Comparison of ENCODE assay signal across 8 mouse cellular contexts in genomic region chr13:9276856-9277620, GRCm38 (mm10). TPM values are rescaled to one million over a fixed set of nuclear protein-coding genes. Genes with fewer than 3 reads are reported as not detected.
DNase-seq lines count a peak whose midpoint lies in the region; ATAC-seq lines count a peak whose summit lies in the region.

No protein-coding gene starts in this region.

- H3K27me3 ChIP-seq in forebrain, embryonic 15.5 days, result no peaks in the 10 kb centered on the region

- intact Hi-C loops in heart, postnatal 25 days (cut with DNase I), result loop anchor here (2.0 to 10.0 kb wide), 6 partner anchors 35 to 488 kb away; partner anchors contain the start of genes Larp4b and Zmynd11

- H3K4me2 ChIP-seq in forebrain, embryonic 15.5 days (replicated peaks), result peak overlapping the region; percentile 68

- H3K9me3 ChIP-seq in forebrain, embryonic 15.5 days, result no peaks in the 10 kb centered on the region

- H3K4me3 ChIP-seq in forebrain, embryonic 15.5 days, result peak overlapping the region; percentile 68

- WGBS in forebrain, embryonic 15.5 days, result under 1% methylated on average over 70 of the region's 75 CpGs

- peak overlapping the region; percentile 98 for H3K9ac ChIP-seq in forebrain, embryonic 15.5 days (replicated peaks)

- H3K36me3 ChIP-seq in forebrain, embryonic 15.5 days, result no peaks in the 10 kb centered on the region

- peaks cover 36% of the 10 kb centered on the region for H3K4me1 ChIP-seq in forebrain, embryonic 15.5 days

- peak overlapping the region; percentile 100 for H3K27ac ChIP-seq in forebrain, embryonic 15.5 days (replicated peaks)

- peak; percentile 83 for ATAC-seq in forebrain, embryonic 15.5 days (replicated peaks)
- ATAC-seq in erythroid progenitor cell, adult 5-6 weeks (replicated peaks; ENCODE audit: low FRiP score, poor library complexity, severe bottlenecking), result no peak

- peak; percentile 68 for DNase-seq in MN1 (ENCODE audit: low spot score)
- peak; percentile 40 for DNase-seq in brain, embryonic 18.5 days (ENCODE audit: low read depth, low spot score)
- DNase-seq in heart, postnatal 25 days (ENCODE audit: low spot score), result peak; percentile 4
- DNase-seq in left cerebral cortex, adult 11 months (ENCODE audit: low spot score), result peak; percentile 24
- peak; percentile 34 for DNase-seq in lung, postnatal 36 days
- peak; percentile 11 for DNase-seq in retina, postnatal 7 days (ENCODE audit: low read depth, low spot score)

RNA-seq across cellular contexts. Expression of gene Dip2c, which starts 0.7 kb away (rescaled TPM):
- 12.5 and 13.0 TPM in 2 replicates for polyA plus RNA-seq in forebrain, embryonic 15.5 days (2015; fragmentation: Nextera tagmentation; extraction: Ambion mirVana)
- total RNA-seq in heart, postnatal 25 days (2021), result 10 to 100 TPM; 41.8 to 46.0 TPM
- 0.72 and 0.84 TPM in 2 replicates for total RNA-seq in erythroid progenitor cell, adult 5-6 weeks (2015; ENCODE audit: low replicate concordance)
- 1.1 and 1.2 TPM in 2 replicates for total RNA-seq in erythroid progenitor cell, adult 5-6 weeks (2017; ENCODE audit: low replicate concordance)

Comparison
In these comparisons a context has a peak if more than half of its experiments do, and no peak if none do; other contexts are left out.
1. DNase-seq: peak in every context shown above with its lines; median percentile 68 in MN1; 40 in brain, embryonic 18.5 days; 34 in lung, postnatal 36 days; 24 in left cerebral cortex, adult 11 months; 11 in retina, postnatal 7 days; 4 in heart, postnatal 25 days.
2. RNA of gene Dip2c, which starts 0.7 kb away (total RNA-seq): 41.8 to 46.0 TPM in heart, postnatal 25 days; 0.72 to 1.2 TPM in erythroid progenitor cell, adult 5-6 weeks; every median in the first group is over 10 times any median in the second.